Mouse (Mus musculus): ENCODE measurements around the gene Elovl3.
"Not testable (repeated sequence)": the region's sequence is repeated elsewhere in the genome, so short reads cannot be mapped to it uniquely, and the experiment has no call there.

Elovl3 gene

GRCm38 (mm10) chr19:46131694-46132525 lies at the start of gene Elovl3:
TSS of gene Elovl3 (plus strand) at chr19:46131897.
- no peak for DNase-seq

GRCm38 (mm10) chr19:46085185-46085584 lies 46.5 kb upstream of the Elovl3 start:
- no peak for DNase-seq

GRCm38 (mm10) chr19:46086337-46086736 lies 45.4 kb upstream of the Elovl3 start:
- DNase-seq, result peak; percentile 59

- DNase-seq, result no peak
Measured at GRCm38 (mm10) chr19:46087871-46088270, 43.8 kb upstream of the Elovl3 start.

- no peak for DNase-seq
Measured at GRCm38 (mm10) chr19:46091641-46092040, 40.1 kb upstream of the Elovl3 start.

GRCm38 (mm10) chr19:46094144-46094543 lies 37.6 kb upstream of the Elovl3 start:
- DNase-seq, result no peak

GRCm38 (mm10) chr19:46095291-46095690 lies 36.4 kb upstream of the Elovl3 start:
- DNase-seq, result peak; percentile 50

- DNase-seq, result no peak
Measured at GRCm38 (mm10) chr19:46096396-46096795, 35.3 kb upstream of the Elovl3 start.

GRCm38 (mm10) chr19:46099561-46099960 lies 32.1 kb upstream of the Elovl3 start:
- no peak for DNase-seq

GRCm38 (mm10) chr19:46103437-46104186 lies 28.1 kb upstream of the Elovl3 start:
- no peak for DNase-seq

GRCm38 (mm10) chr19:46104187-46104557 lies 27.5 kb upstream of the Elovl3 start:
- DNase-seq, result no peak

GRCm38 (mm10) chr19:46110214-46110613 lies 21.5 kb upstream of the Elovl3 start:
- DNase-seq, result no peak

GRCm38 (mm10) chr19:46110781-46111180 lies 20.9 kb upstream of the Elovl3 start:
- no peak for DNase-seq

GRCm38 (mm10) chr19:46114617-46115016 lies 17.1 kb upstream of the Elovl3 start:
- no peak for DNase-seq

- no peak for DNase-seq
Measured at GRCm38 (mm10) chr19:46119458-46119857, 12.2 kb upstream of the Elovl3 start.

GRCm38 (mm10) chr19:46120872-46121271 lies 10.8 kb upstream of the Elovl3 start:
- no peak for DNase-seq

- DNase-seq, result no peak
Measured at GRCm38 (mm10) chr19:46123876-46124275, 7.8 kb upstream of the Elovl3 start.

GRCm38 (mm10) chr19:46124651-46125050 lies 7.0 kb upstream of the Elovl3 start:
- DNase-seq, result no peak

GRCm38 (mm10) chr19:46126301-46126700 lies 5.4 kb upstream of the Elovl3 start:
- DNase-seq, result no peak

GRCm38 (mm10) chr19:46129737-46130136 lies 2.0 kb upstream of the Elovl3 start:
- not testable (repeated sequence) for DNase-seq

- no peak for DNase-seq
Measured at GRCm38 (mm10) chr19:46131283-46131682, 414 bp upstream of the Elovl3 start.

- no peak for DNase-seq
Measured at GRCm38 (mm10) chr19:46132577-46132976, 880 bp downstream of the Elovl3 start.

- DNase-seq, result peak; percentile 87
Measured at GRCm38 (mm10) chr19:46135297-46135696, 3.6 kb downstream of the Elovl3 start.
